ENCODE assay signal across 8 mouse cellular contexts in the genomic region with DNA sequence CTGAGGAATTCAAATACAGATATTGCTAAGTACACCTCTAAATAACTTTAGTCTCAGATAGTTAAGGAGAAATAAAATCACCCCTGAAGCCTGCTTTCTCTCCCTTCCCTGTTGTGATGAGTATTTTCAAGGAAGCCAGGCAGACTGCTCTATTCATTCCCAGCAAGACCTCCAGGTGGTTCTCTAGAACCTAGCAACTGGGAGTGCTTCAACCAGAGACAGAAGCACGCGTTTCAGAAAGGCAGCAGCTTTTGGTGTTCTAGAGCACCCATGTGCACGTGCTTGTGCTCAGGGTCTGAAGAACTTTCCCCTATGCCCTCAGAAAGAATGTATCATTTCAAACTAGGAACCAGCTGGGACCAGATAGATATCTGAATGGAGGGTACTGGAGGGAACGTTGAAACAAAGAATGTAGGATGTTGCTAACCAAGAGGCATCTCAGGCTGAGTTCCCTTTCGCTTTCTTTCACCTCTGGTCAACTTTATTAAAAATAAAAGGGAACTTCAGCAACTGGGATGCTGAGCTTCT. TPM values are rescaled to one million over a fixed set of nuclear protein-coding genes. Genes with fewer than 3 reads are reported as not detected.
A peak's percentile ranks its signal among the peaks of the same experiment; 100 is the strongest.
DNase-seq lines count a peak whose midpoint lies in the region; ATAC-seq lines count a peak whose summit lies in the region.

No protein-coding gene starts in this region.

- no peaks in the 10 kb centered on the region for H3K9me3 ChIP-seq in limb, embryonic 15.5 days

- H3K27ac ChIP-seq in limb, embryonic 15.5 days, result no peak overlapping the region

- peak overlapping the region; percentile 57 for H3K4me3 ChIP-seq in limb, embryonic 15.5 days

- no peak overlapping the region for H3K9ac ChIP-seq in limb, embryonic 15.5 days

- no peak for ATAC-seq in limb, embryonic 15.5 days (ENCODE audit: insufficient number of reproducible peaks, low FRiP score, low TSS enrichment, low read depth)
- ATAC-seq in frontal cortex, adult (ENCODE audit: low TSS enrichment), result no peak
- ATAC-seq in cerebellum, adult (ENCODE audit: insufficient number of reproducible peaks, low FRiP score, low TSS enrichment), result no peak

- peak; percentile 16 to 19 for DNase-seq in cerebellum, postnatal 10 days
- DNase-seq in cerebellum, adult 9-10 months, result no peak
- DNase-seq in testis, postnatal 14 days (ENCODE audit: low spot score), result peak; percentile 11
- no peak for DNase-seq in testis, postnatal 10 days (ENCODE audit: low spot score)
- DNase-seq in frontal cortex, postnatal 10 days (ENCODE audit: low spot score in 2 of 2), result no peak

- peaks cover 22% of the 10 kb centered on the region for H3K4me1 ChIP-seq in limb, embryonic 15.5 days

- no peaks in the 10 kb centered on the region for H3K36me3 ChIP-seq in limb, embryonic 15.5 days

- 15% methylated on average over 5 of the region's 5 CpGs for WGBS in limb, embryonic 15.5 days

- peak overlapping the region; percentile 98; the same call in 1 of the 2 replicates for H3K4me2 ChIP-seq in limb, embryonic 15.5 days

- peaks cover 39% of the 10 kb centered on the region for H3K27me3 ChIP-seq in limb, embryonic 15.5 days

RNA-seq across cellular contexts. Expression of gene Lrrc7, which starts 2.8 kb away (rescaled TPM):
- polyA plus RNA-seq in limb, embryonic 15.5 days (2015; fragmentation: Nextera tagmentation; extraction: Ambion mirVana), result 0.92 and 1.2 TPM in 2 replicates

Comparison
In these comparisons a context has a peak if more than half of its experiments do, and no peak if none do; other contexts are left out.
1. DNase-seq: peak in cerebellum, postnatal 10 days (2 of 2) and testis, postnatal 14 days (single experiment); none in cerebellum, adult 9-10 months (single experiment), testis, postnatal 10 days (single experiment) and frontal cortex, postnatal 10 days (0 of 2).